Mouse (Mus musculus) ES-E14 (cell line): ENCODE measurements around the gene Cpvl.

ENCODE experiments used
- CHD2 ChIP-seq: IDR thresholded peaks from 2 replicates; pipeline ENCODE4 v1.6.1; 2014; ENCODE audit warnings: mild to moderate bottlenecking, low read depth, low read length, inconsistent platforms
- ZC3H11A ChIP-seq: IDR thresholded peaks from 2 replicates; pipeline ENCODE4 v1.6.1; 2012; ENCODE audit warnings: low read depth, mild to moderate bottlenecking, inconsistent platforms, low read length, borderline replicate concordance

GRCm38 (mm10) chr6:53904186-53904585 is 74.3 kb downstream of the Cpvl start:
- TF ChIP-seq CHD2 (no peak), ZC3H11A (no peak)
